Mouse (Mus musculus): ENCODE results near the gene 9130409I23Rik.
"Not testable (repeated sequence)": the region's sequence is repeated elsewhere in the genome, so short reads cannot be mapped to it uniquely, and the experiment has no call there.

The 9130409I23Rik gene

DNA sequence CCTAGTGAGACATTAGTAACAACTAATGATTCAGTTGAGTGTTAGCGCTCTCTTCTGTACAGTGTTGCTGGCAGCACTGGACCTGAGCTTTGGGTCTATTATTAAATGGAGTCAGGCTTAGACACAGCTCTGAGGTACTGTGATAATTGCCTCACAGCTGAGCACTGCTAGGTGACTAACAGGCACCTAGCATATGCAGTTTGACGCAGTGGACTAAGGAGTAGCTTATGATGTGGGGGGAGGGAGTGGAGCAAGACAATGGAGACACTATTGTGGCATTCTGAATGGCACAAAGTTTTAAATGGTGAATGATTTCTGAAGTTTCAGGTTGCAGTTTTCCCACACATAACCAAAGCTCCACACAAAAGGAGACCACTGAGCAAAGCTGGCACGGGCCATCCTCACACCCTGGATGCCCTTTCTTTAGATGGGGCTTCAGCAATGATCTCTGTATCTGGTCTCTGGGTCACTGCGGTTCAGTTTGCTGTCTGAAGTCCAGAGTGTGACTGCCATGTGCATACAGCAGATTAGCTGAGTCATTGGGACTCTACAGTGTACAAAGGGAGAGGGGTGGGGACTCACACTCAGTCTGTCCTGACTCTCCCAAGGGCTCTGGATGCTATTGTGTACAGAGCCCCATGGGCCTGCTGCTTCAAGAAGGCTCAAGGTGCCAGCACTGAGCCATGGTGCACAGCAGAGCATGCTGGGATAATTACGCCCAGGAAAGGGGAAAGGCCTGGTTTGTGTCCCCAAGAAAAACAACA lies 15.8 kb upstream of the 9130409I23Rik start:
- not testable (repeated sequence) for DNase-seq

DNA sequence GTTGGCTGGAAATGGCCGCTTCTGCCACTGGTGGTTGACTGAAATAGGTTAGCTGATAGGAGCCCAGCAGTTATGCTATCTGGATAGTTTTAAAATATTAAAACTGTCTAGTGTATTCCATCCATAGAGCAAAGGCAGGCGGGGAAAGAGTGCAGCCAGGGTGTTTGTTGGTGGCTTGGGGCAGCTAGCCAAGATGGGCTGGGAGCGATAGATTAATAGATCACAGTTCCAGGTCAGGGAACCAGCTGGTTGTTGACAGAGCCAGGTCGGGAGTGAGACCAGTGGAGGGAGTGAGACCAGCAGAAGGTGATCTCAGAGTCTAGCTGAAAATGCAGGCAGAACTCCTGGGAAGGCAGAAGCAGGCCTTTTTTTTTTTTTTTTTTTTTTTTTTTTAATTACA lies 13.4 kb upstream of the 9130409I23Rik start:
- DNase-seq: no peak

DNA sequence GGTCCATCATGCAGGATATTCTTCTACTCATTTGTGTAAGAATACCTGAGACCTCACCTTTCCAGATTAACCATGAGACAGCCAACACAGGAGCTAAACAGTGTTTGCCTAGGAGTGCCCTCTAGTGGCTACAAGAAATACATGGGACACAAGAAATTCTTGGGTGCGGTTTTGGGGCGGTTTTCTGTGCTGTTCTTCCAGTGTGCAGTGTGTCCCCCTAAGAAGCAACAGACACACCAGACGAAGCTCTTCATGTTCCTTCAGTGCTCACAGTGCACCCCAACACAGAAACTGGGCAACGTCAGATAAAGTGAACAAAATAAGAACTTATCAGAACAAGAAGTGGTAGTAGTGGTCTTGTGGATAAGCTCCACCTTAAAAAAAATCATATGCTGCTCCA lies 11.4 kb upstream of the 9130409I23Rik start:
- no peak for DNase-seq

DNA sequence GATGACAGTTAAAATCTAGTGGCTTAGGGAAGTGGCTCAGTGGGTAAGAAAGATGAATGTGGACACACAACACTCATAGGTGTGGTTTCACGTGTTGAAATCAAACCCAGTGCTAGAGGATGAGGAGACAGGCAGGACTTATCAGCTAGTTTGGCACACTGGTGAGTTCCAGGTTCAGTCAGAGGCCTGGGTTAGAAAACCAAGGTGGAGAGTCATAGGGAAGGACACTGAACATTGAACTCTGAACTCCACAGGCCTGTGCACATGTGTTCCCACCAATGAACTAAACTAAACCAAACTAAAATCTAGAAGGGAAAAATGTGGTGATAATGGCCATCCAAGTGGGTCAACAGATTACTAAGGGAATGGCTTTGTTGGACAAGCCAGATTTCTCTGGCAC lies 3.5 kb upstream of the 9130409I23Rik start:
- DNase-seq: no peak

DNA sequence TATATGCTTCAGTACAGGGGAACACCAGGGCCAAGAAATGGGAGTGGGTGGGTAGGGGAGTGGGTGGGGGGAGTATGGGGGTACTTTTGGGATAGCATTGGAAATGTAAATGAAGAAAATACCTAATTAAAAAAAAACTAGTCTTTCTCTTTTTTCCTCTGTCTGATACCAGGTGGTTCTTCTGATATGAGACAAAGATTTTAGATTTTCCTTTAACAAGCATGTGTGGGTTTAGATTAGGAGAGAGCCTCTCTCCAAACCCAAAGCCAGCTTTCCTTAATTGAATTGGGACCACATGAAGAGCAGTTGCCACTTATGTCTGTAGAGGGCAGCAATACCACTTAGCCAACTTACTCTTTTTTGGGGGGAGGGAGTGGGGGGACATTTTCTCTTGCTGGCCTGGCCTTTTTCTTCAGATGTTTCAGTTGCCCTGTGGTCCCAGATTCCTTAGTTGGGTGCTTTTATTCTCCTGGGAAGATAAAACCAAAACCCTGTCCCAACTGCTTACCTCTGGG lies 1.7 kb upstream of the 9130409I23Rik start:
- no peak for DNase-seq

DNA sequence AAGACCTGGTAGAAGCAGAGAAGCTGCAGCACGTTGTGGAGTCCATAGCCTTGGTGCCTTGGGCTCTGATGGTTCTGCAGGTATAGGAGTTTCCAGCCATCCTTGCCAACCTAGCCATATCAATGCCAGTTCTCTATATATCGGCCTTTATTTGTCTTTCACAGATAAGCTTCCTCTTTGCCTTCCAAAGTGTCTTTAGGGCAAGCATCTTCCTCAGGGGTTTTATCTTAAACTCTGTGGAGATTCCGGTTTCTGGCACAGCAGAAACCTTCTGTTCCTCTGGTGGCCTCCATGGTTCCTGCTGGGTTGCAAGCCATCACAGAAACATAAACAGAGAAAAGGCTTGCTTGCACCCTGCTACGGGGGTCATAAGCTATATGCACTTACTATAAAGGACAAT lies 1.9 kb downstream of the 9130409I23Rik start:
- no peak for DNase-seq

DNA sequence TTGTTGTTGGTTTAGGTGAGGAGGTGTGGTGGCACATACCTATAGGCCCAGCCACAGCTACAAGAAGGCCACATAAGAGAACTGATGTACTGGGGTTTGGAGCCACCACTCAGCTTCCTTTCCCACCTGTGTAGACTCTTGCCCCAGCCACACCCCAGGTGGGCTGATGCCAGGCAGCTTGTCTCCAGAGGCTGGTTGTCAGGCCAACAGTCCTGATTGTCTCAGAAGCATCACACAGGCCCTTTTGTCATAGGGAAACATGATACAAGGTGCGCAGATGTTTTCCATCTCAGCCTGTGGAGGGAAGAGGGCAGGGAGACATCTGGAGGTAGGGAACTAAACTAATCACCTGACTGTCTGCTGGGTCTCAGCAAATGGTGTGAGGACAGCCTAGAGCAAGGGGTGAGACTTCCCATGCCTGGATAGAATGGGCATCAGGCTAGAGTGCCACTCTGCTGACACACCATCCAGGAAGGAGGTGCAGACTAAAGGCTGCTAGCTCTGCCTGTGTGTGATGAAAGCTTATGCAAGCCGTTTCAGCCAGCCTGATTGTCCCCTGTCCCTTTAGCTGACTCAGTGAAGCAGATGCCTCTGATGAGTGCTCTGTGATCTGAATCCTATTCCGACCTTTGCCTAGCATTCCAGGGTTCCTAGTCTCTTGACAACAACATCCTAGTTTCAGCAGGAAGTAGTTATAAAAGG lies 10.9 kb downstream of the 9130409I23Rik start:
- no peak for DNase-seq

DNA sequence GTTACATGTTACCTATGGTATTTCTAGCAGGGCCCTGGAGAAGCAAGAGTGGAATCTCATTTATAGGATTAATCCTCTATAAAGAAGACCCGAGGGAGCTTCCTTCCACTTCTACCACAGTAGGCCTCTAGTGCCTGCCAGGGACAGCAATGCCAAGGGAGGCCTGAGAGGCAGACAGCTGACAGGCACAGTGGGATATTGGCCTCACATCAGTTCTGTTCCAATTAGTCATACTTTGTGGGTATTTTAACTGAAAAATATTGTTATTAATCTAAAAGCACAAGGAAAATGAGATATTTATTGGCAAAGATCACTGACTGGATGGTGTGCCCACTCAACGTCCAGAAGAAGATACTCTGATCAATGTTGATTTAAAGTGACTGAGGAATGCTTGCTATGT lies 13.0 kb downstream of the 9130409I23Rik start:
- no peak for DNase-seq

DNA sequence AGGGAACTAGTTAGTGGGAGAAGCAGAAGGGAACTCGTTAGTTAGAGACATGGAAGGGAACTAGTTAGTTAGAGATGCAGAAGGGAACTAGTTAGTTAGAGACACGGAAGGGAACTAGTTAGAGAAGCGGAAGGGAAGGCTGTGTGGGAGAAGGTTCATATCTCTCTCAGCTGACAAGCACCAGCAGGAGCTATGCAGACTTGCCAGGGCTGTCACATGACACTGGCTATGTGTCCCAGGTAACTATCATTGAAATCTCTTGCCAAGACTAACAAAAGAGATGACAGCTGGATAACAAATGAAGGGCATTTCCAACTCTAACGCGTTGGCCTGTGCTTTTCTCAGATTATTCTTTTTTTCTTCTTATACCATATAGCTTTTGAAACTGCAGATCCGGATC lies 13.6 kb downstream of the 9130409I23Rik start:
- no peak for DNase-seq

DNA sequence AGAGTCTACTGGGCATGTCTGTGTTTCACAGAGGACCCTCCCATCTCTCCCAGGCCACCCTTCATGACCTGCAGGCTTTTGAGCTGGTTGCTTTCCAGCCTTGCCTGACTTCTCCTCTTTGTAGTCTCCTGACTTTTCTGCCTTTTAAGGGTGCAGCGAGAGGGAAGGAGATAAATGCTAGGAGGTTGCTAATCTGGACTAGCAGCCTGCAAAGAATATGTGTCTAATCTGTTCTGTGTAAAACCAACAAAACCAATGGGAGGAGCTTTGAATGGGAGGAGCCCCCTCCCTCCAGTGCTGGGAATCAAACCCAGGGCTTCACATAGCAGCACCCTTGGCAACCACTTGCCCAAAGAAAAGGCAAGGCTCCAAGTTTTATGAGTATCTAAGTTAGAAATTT lies 17.3 kb downstream of the 9130409I23Rik start:
- DNase-seq: no peak

DNA sequence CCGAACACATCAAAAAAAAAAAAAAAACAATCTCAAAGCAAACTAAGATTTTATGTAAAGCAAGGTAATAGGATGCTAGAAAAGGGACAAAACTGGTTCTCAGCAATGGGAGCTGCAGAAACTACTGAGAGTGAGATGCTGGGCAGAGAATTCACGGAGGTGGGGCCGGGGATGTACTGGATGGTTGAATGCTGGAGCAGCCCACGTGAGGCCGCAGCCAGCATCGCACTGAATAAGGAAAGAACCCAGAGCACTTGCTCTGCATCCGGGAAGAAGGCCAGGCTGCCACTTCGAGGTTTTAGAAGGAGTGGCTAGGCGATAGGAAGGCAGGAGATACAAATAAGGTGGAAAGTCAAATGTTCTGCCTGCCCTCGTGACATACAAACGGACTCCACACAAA lies 18.6 kb downstream of the 9130409I23Rik start:
- peak; percentile 28 for DNase-seq

DNA sequence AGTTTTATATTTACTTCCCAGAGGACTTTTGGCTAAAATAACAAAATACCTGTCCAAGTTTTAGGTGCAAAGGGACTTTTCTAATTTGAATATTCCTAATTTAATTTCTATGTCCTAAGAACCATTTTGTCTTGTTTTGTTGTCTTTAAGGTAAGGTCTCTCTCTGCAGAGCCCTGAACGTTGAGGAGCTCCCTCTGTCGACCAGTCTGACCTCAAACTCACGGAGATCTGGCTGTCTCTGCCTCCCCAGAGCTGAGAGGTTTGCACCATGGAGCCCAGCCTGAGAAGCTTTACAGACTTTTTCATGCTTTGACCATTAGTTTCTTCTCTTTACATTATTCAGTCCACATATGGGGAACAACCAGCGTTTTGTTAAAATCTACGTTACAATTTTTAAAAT lies 22.0 kb downstream of the 9130409I23Rik start:
- no peak for DNase-seq

DNA sequence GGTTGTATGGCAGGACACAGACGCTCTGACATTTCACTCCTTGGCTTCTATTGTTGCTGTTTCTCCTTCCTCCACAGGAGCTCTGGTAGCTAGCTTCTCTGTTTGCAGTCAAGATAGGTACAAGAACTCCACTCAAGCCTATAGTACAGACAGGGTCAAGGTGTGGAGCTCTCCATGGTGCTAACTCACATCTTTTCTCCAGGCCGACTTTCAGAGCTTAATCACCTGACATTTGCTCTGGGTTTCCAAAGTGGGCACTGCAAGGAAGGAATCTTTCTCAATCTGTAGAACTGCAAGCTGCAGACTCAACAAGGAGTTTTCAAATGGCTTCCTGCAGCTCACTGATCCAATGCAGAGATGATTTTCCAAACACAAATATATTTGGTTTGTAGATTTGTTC lies 33.0 kb downstream of the 9130409I23Rik start:
- no peak for DNase-seq

DNA sequence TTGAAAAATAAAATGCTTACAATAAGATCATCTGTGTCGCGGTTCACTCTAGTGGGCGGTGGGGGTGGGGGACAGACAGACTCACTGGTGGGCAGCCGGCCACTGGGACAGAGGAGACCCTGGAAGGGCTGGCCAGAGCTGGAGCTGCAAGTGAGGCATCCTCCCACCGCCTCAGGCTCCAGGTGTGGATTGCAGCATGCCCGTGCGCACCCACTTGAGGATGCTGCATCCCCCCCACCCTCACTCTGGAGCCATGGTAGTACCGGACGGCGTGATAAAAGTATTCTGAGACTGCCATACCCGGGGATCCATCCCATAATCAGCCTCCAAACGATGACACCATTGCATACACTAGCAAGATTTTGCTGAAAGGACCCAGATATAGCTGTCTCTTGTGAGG lies 39.0 kb downstream of the 9130409I23Rik start:
- DNase-seq: no peak

All from layer of hippocampus, adult 9-11 months (tissue).